In the genomic region with DNA sequence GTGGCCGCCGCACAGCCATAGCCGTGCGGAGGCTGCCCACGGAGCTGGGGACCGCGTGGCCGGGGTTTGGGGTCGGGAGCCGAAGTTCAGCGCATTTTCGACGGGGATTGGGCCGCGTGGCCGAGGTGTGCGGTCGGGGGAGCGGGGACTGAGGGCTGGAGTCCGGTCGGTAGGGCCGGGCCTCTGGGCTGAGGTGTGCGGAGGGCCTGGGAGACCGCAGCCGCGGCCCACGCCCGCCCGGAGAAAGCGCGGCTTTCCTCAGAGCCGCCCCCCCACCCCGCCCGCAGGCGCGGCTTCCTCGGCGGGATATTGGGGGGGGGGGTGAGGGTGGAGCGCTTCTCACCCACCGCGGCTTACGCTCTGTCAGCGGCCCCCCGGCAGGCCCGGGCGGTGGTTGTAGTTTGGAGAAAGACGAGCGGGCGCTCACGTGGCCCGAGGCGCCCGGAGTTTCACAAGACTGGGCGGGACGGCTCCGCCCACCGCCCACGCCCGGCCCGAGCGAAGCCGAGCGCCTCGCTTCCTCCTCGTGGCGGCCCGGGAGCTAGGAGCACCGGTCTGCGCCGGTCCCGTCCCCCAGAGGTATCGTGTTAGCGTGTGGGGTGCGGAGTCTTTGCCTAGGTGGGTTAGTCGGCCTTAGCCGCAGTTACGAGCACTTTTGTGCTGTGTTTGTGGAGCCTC, we compare ENCODE assay signal across 8 mouse cellular contexts. TPM values are rescaled to one million over a fixed set of nuclear protein-coding genes. Genes with fewer than 3 reads are reported as not detected.
A peak's percentile ranks its signal among the peaks of the same experiment; 100 is the strongest.
DNase-seq lines count a peak whose midpoint lies in the region; ATAC-seq and TF ChIP-seq lines count a peak whose summit lies in the region.

No protein-coding gene starts in this region.

- intact Hi-C loops in heart, adult 2 months (cut with DNase I): loop anchor here (2.0 kb wide), 2 partner anchors 13 to 67 kb away; partner anchors contain the start of gene Zfp637

- peak overlapping the region; percentile 70 for H3K4me2 ChIP-seq in embryonic facial prominence, embryonic 13.5 days

- H3K36me3 ChIP-seq in embryonic facial prominence, embryonic 13.5 days: no peaks in the 10 kb centered on the region
- H3K36me3 ChIP-seq in heart, adult 2 months (ENCODE audit: control insufficient read depth, insufficient read depth, low read length): peaks cover 13% of the 10 kb centered on the region
- no peaks in the 10 kb centered on the region for H3K36me3 ChIP-seq in liver, adult 2 months (ENCODE audit: control insufficient read depth, insufficient read depth, low read length)
- H3K36me3 ChIP-seq in splenic B cell, adult 2 months (ENCODE audit: control insufficient read depth, insufficient read depth, low read length, poor library complexity, severe bottlenecking): peaks cover 1% of the 10 kb centered on the region; the same call in 1 of the 2 replicates

- H3K27me3 ChIP-seq in embryonic facial prominence, embryonic 13.5 days: no peaks in the 10 kb centered on the region
- H3K27me3 ChIP-seq in heart, adult 2 months (ENCODE audit: control insufficient read depth, insufficient read depth, low read length): no peaks in the 10 kb centered on the region
- no peaks in the 10 kb centered on the region for H3K27me3 ChIP-seq in liver, adult 2 months (ENCODE audit: control insufficient read depth, insufficient read depth, low read length)
- no peaks in the 10 kb centered on the region for H3K27me3 ChIP-seq in splenic B cell, adult 2 months (ENCODE audit: control insufficient read depth, insufficient read depth, low read length, poor library complexity, severe bottlenecking)

- peaks cover 3% of the 10 kb centered on the region for H3K79me2 ChIP-seq in heart, adult 2 months (replicated peaks; ENCODE audit: control insufficient read depth, insufficient read depth, low read length)
- peaks cover 24% of the 10 kb centered on the region for H3K79me2 ChIP-seq in liver, adult 2 months (ENCODE audit: control insufficient read depth, insufficient read depth, low read length)

- WGBS in embryonic facial prominence, embryonic 13.5 days: under 1% methylated on average over 65 of the region's 77 CpGs
- WGBS in heart, adult 2 months: under 1% methylated on average over 73 of the region's 77 CpGs
- under 1% methylated on average over 74 of the region's 77 CpGs for WGBS in liver, adult 2 months

- peaks cover 27% of the 10 kb centered on the region for H3K4me1 ChIP-seq in embryonic facial prominence, embryonic 13.5 days
- H3K4me1 ChIP-seq in heart, adult 2 months (ENCODE audit: control insufficient read depth, insufficient read depth, low read length): peaks cover 9% of the 10 kb centered on the region
- peaks cover 11% of the 10 kb centered on the region for H3K4me1 ChIP-seq in liver, adult 2 months (ENCODE audit: control insufficient read depth, insufficient read depth, low read length)

- no peak; the same call in 1 of the 2 replicates for TF ChIP-seq POLR2A in heart, adult 2 months (IDR thresholded peaks at IDR 0.05; ENCODE audit: insufficient read depth, low read depth, low read length)
- TF ChIP-seq POLR2A in liver, adult 2 months (IDR thresholded peaks at IDR 0.05; ENCODE audit: extremely low read depth, insufficient read depth, low read length): peak; percentile 62; the same call in 1 of the 2 replicates

- no peaks in the 10 kb centered on the region for H3K9me3 ChIP-seq in embryonic facial prominence, embryonic 13.5 days

- ATAC-seq in embryonic facial prominence, embryonic 13.5 days (ENCODE audit: insufficient number of reproducible peaks, insufficient read depth, low FRiP score, low TSS enrichment, low read depth): peak; percentile 83
- ATAC-seq in monocyte, adult 5-6 weeks (replicated peaks; ENCODE audit: insufficient number of reproducible peaks, low FRiP score, low TSS enrichment, poor library complexity, severe bottlenecking): peak; percentile 54

- H3K4me3 ChIP-seq in embryonic facial prominence, embryonic 13.5 days: peak overlapping the region; percentile 99
- peak overlapping the region; percentile 96 for H3K4me3 ChIP-seq in heart, adult 2 months
- H3K4me3 ChIP-seq in liver, adult 2 months (ENCODE audit: insufficient read depth, low read depth, low read length): peak overlapping the region; percentile 90

- peak; percentile 94 for DNase-seq in 416B (ENCODE audit: low read depth)
- peak; percentile 92 to 95 for DNase-seq in adrenal gland, postnatal 36 days
- DNase-seq in heart, adult 2 months: peak; percentile 90 to 93
- peak; percentile 78 to 85 for DNase-seq in kidney, adult 8-10 months
- peak; percentile 65 for DNase-seq in liver, adult 2 months (ENCODE audit: extremely low read depth, low read depth, low spot score)
- peak; percentile 97 for DNase-seq in splenic B cell, adult 2 months (ENCODE audit: low read depth, low spot score)

- TF ChIP-seq CTCF in heart, adult 2 months (IDR thresholded peaks at IDR 0.05): peak; percentile 31
- 0 out of 2 replicates have a peak, but pooled peaks have one; percentile 2 for TF ChIP-seq CTCF in liver, adult 2 months (IDR thresholded peaks at IDR 0.05; ENCODE audit: low read depth, low read length)

- H3K27ac ChIP-seq in embryonic facial prominence, embryonic 13.5 days: peak overlapping the region; percentile 98
- H3K27ac ChIP-seq in heart, adult 2 months: peak overlapping the region; percentile 96
- H3K27ac ChIP-seq in liver, adult 2 months (replicated peaks; ENCODE audit: insufficient read depth, low read depth, low read length): peak overlapping the region; percentile 94

- no peak for TF ChIP-seq EP300 in heart, adult 2 months (IDR thresholded peaks at IDR 0.05; ENCODE audit: insufficient read depth, low read depth, low read length)

- peak overlapping the region; percentile 96 for H3K9ac ChIP-seq in embryonic facial prominence, embryonic 13.5 days
- peak overlapping the region; percentile 97 for H3K9ac ChIP-seq in heart, adult 2 months (ENCODE audit: low read depth, low read length)
- H3K9ac ChIP-seq in liver, adult 2 months (ENCODE audit: low read depth, low read length): peak overlapping the region; percentile 100

RNA-seq across cellular contexts. Expression of gene Hnrnpf, which starts 7.3 kb away (rescaled TPM):
- total RNA-seq in adrenal gland, postnatal 36 days (2021): 100 to 1,000 TPM; 380 to 388 TPM
- 612 and 649 TPM in 2 replicates for polyA plus RNA-seq in embryonic facial prominence, embryonic 13.5 days (2015; fragmentation: Nextera tagmentation; extraction: Ambion mirVana)
- total RNA-seq in heart, adult 2 months (2021): 100 to 1,000 TPM; 185 to 192 TPM
- 66.1 and 95.9 TPM in 2 replicates for polyA plus RNA-seq in heart, adult 2 months (2012; rRNA removed)
- 188 and 197 TPM in 2 replicates for total RNA-seq in liver, adult 2 months (2014; rRNA removed)
- polyA plus RNA-seq in liver, adult 2 months (2012; rRNA removed): 88.2 and 89.3 TPM in 2 replicates
- total RNA-seq in monocyte, adult 5-6 weeks (2017): 1,228 to 1,583 TPM (median 1,384 TPM) in 3 replicates

RNA-seq across cellular contexts. Expression of gene Fxyd4, which starts 30.1 kb away (rescaled TPM):
- total RNA-seq in adrenal gland, postnatal 36 days (2021): not detected
- 2.4 and 5.4 TPM in 2 replicates for polyA plus RNA-seq in embryonic facial prominence, embryonic 13.5 days (2015; fragmentation: Nextera tagmentation; extraction: Ambion mirVana)
- total RNA-seq in heart, adult 2 months (2021): not detected
- polyA plus RNA-seq in heart, adult 2 months (2012; rRNA removed): 0.25 TPM in 1 of 2 replicates, not detected in the other
- total RNA-seq in liver, adult 2 months (2014; rRNA removed): not detected in 2 replicates
- polyA plus RNA-seq in liver, adult 2 months (2012; rRNA removed): 0.18 TPM in 1 of 2 replicates, not detected in the other
- not detected in 3 replicates for total RNA-seq in monocyte, adult 5-6 weeks (2017)

RNA-seq across cellular contexts. Expression of gene Zfp239, which starts 45.5 kb away (rescaled TPM):
- total RNA-seq in adrenal gland, postnatal 36 days (2021): 1 to 10 TPM; 2.3 to 3.3 TPM
- polyA plus RNA-seq in embryonic facial prominence, embryonic 13.5 days (2015; fragmentation: Nextera tagmentation; extraction: Ambion mirVana): 15.5 and 17.1 TPM in 2 replicates
- under 1 TPM; 0.47 to 0.64 TPM for total RNA-seq in heart, adult 2 months (2021)
- polyA plus RNA-seq in heart, adult 2 months (2012; rRNA removed): 0.09 and 0.29 TPM in 2 replicates
- 0.07 and 0.09 TPM in 2 replicates for total RNA-seq in liver, adult 2 months (2014; rRNA removed)
- polyA plus RNA-seq in liver, adult 2 months (2012; rRNA removed): 0.05 TPM in 1 of 2 replicates, not detected in the other
- 0.19 to 1.1 TPM in 2 of 3 replicates, not detected in the other for total RNA-seq in monocyte, adult 5-6 weeks (2017)

Comparison
In these comparisons a context has a peak if more than half of its experiments do, and no peak if none do; other contexts are left out.
1. Peak in every context shown above with its lines: DNase-seq, ATAC-seq, H3K4me3 ChIP-seq and H3K27ac ChIP-seq.